Mouse (Mus musculus) layer of hippocampus, postnatal 25 days (tissue): ENCODE data around the gene Dnmt3l. TPM values are rescaled to one million over a fixed set of nuclear protein-coding genes. Genes with fewer than 3 reads are reported as not detected.

Experiments
- total RNA-seq, 2 experiments: library from RNA; stranded (reverse); gene quantifications; 2 replicates each; pipeline ENCODE4 v1.2.3; 2021

Gene Dnmt3l
- total RNA-seq, 2 experiments from 2014 or later, result 0.22 TPM; not detected in 1

Other genes starting within 250 kb of the Dnmt3l start
- not detected for gene Gm9639, start 246.9 kb upstream of the Dnmt3l start, total RNA-seq
- gene Gm19668, start 242.8 kb upstream of the Dnmt3l start, total RNA-seq, result not detected
- gene Gm9507, start 230.1 kb upstream of the Dnmt3l start, total RNA-seq, result not detected
- not detected for gene Gm2696, start 227.3 kb upstream of the Dnmt3l start, total RNA-seq
- gene Krtap10-4, start 214.9 kb upstream of the Dnmt3l start, total RNA-seq, result not detected
- gene Krtap10-10, start 206.0 kb upstream of the Dnmt3l start, total RNA-seq, result not detected
- gene Gm36176, start 195.1 kb upstream of the Dnmt3l start, total RNA-seq, result not detected
- not detected for gene Gm10318, start 189.1 kb upstream of the Dnmt3l start, total RNA-seq
- gene Gm3285, start 180.0 kb upstream of the Dnmt3l start, total RNA-seq, result not detected
- 1 to 10 TPM; 5.0 to 5.2 TPM for gene Lrrc3, start 139.4 kb upstream of the Dnmt3l start, total RNA-seq
- 10 to 100 TPM; 33.2 to 40.4 TPM for gene Trpm2, start 71.4 kb upstream of the Dnmt3l start, total RNA-seq
- 10 to 100 TPM; 31.3 to 39.8 TPM for gene 1810043G02Rik, start 63.4 kb upstream of the Dnmt3l start, total RNA-seq
- gene Pfkl, start 31.9 kb upstream of the Dnmt3l start, total RNA-seq, result 100 to 1,000 TPM; 205 to 206 TPM
- under 1 TPM; 0.16 to 0.27 TPM for gene Aire, start 1.7 kb downstream of the Dnmt3l start, total RNA-seq
- gene Icosl, start 27.4 kb downstream of the Dnmt3l start, total RNA-seq, result 1 to 10 TPM; 5.4 to 8.8 TPM
- gene D10Jhu81e, start 127.8 kb downstream of the Dnmt3l start, total RNA-seq, result 100 to 1,000 TPM; 117 to 139 TPM
- 10 to 100 TPM; 19.3 to 19.8 TPM for gene Pwp2, start 143.2 kb downstream of the Dnmt3l start, total RNA-seq
- gene Trappc10, start 202.7 kb downstream of the Dnmt3l start, total RNA-seq, result 10 to 100 TPM; 79.5 to 80.8 TPM